Mouse (Mus musculus): ENCODE data around the gene Etv6. TPM values are rescaled to one million over a fixed set of nuclear protein-coding genes. Genes with fewer than 3 reads are reported as not detected.

Etv6 gene
- polyA plus RNA-seq, 1 experiment from 2014 or later = 24.8 TPM

- Histone ChIP-seq H3K36me3 (ENCODE audit: inconsistent target) (peaks cover 53% of the 10 kb centered on the region), H3K27ac (no peak overlapping the region), H3K4me3 (ENCODE audit: inconsistent target) (no peak overlapping the region), H3K79me2 (ENCODE audit: inconsistent target) (peaks cover 4% of the 10 kb centered on the region; the same call in 1 of the 2 replicates)
- 85% methylated on average over 6 of the region's 6 CpGs for WGBS (ENCODE audit: missing documents)
Observed at GRCm38 (mm10) chr6:134262911-134263607, 227.6 kb downstream of the Etv6 start.

GRCm38 (mm10) chr6:134273884-134274283 lies 238.4 kb downstream of the Etv6 start:
- Histone ChIP-seq H3K4me3 (ENCODE audit: inconsistent target) (no peak overlapping the region), H3K27ac (no peak overlapping the region), H3K36me3 (ENCODE audit: inconsistent target) (peaks cover 14% of the 10 kb centered on the region; the same call in 1 of the 2 replicates), H3K79me2 (ENCODE audit: inconsistent target) (no peaks in the 10 kb centered on the region)
- WGBS (ENCODE audit: missing documents) = 86% methylated on average over 2 of the region's 2 CpGs

- Histone ChIP-seq H3K27ac (no peak overlapping the region), H3K4me3 (ENCODE audit: inconsistent target) (no peak overlapping the region), H3K79me2 (ENCODE audit: inconsistent target) (no peaks in the 10 kb centered on the region), H3K36me3 (ENCODE audit: inconsistent target) (no peaks in the 10 kb centered on the region)
- WGBS (ENCODE audit: missing documents) = 60% methylated on average over 2 of the region's 2 CpGs
Observed at GRCm38 (mm10) chr6:134276954-134277353, 241.5 kb downstream of the Etv6 start.

GRCm38 (mm10) chr6:134282095-134282494 lies 246.6 kb downstream of the Etv6 start:
- WGBS (ENCODE audit: missing documents) = 92% methylated on average over 3 of the region's 3 CpGs
- Histone ChIP-seq H3K4me3 (ENCODE audit: inconsistent target) (no peak overlapping the region), H3K36me3 (ENCODE audit: inconsistent target) (no peaks in the 10 kb centered on the region), H3K27ac (no peak overlapping the region), H3K79me2 (ENCODE audit: inconsistent target) (no peaks in the 10 kb centered on the region)

GRCm38 (mm10) chr6:134291823-134292222 lies 256.3 kb downstream of the Etv6 start:
- Histone ChIP-seq H3K27ac (no peak overlapping the region), H3K79me2 (ENCODE audit: inconsistent target) (no peaks in the 10 kb centered on the region), H3K36me3 (ENCODE audit: inconsistent target) (no peaks in the 10 kb centered on the region), H3K4me3 (ENCODE audit: inconsistent target) (no peak overlapping the region)
- 14% methylated on average over 3 of the region's 3 CpGs for WGBS (ENCODE audit: missing documents)

GRCm38 (mm10) chr6:134292404-134292803 lies 256.9 kb downstream of the Etv6 start:
- Histone ChIP-seq H3K36me3 (ENCODE audit: inconsistent target) (no peaks in the 10 kb centered on the region), H3K4me3 (ENCODE audit: inconsistent target) (no peak overlapping the region), H3K79me2 (ENCODE audit: inconsistent target) (no peaks in the 10 kb centered on the region), H3K27ac (no peak overlapping the region)
- 94% methylated on average over 5 of the region's 5 CpGs for WGBS (ENCODE audit: missing documents)

GRCm38 (mm10) chr6:134293615-134294508 lies 258.4 kb downstream of the Etv6 start:
- Histone ChIP-seq H3K36me3 (ENCODE audit: inconsistent target) (no peaks in the 10 kb centered on the region), H3K4me3 (ENCODE audit: inconsistent target) (no peak overlapping the region), H3K27ac (no peak overlapping the region), H3K79me2 (ENCODE audit: inconsistent target) (no peaks in the 10 kb centered on the region)
- 82% methylated on average over 9 of the region's 9 CpGs for WGBS (ENCODE audit: missing documents)

GRCm38 (mm10) chr6:134297884-134298619 lies 262.6 kb downstream of the Etv6 start:
- 96% methylated on average over 12 of the region's 13 CpGs for whole genome bisulfite sequencing (ENCODE audit: missing documents)
- no peaks in the 10 kb centered on the region for H3K79me2 ChIP-seq (ENCODE audit: inconsistent target)
- no peaks in the 10 kb centered on the region for H3K36me3 ChIP-seq (ENCODE audit: inconsistent target)
- H3K4me3 ChIP-seq (ENCODE audit: inconsistent target) = no peak overlapping the region
- no peak overlapping the region for H3K27ac ChIP-seq

- 94% methylated on average over 1 of the region's 1 CpGs for WGBS (ENCODE audit: missing documents)
- H3K27ac ChIP-seq = no peak overlapping the region
Observed at GRCm38 (mm10) chr6:134301951-134302350, 266.5 kb downstream of the Etv6 start.

GRCm38 (mm10) chr6:134311346-134311745 lies 275.8 kb downstream of the Etv6 start:
- WGBS (ENCODE audit: missing documents) = 88% methylated on average over 4 of the region's 4 CpGs
- Histone ChIP-seq H3K4me3 (ENCODE audit: inconsistent target) (no peak overlapping the region), H3K36me3 (ENCODE audit: inconsistent target) (no peaks in the 10 kb centered on the region), H3K79me2 (ENCODE audit: inconsistent target) (no peaks in the 10 kb centered on the region), H3K27ac (no peak overlapping the region)

More at GRCm38 (mm10) chr6:134301951-134302350, 266.5 kb downstream of the Etv6 start:
- H3K36me3 ChIP-seq (ENCODE audit: inconsistent target) = no peaks in the 10 kb centered on the region
- no peaks in the 10 kb centered on the region for H3K79me2 ChIP-seq (ENCODE audit: inconsistent target)
- H3K4me3 ChIP-seq (ENCODE audit: inconsistent target) = no peak overlapping the region

GRCm38 (mm10) chr6:134312571-134312970 lies 277.1 kb downstream of the Etv6 start:
- WGBS (ENCODE audit: missing documents) = 94% methylated on average over 8 of the region's 8 CpGs
- Histone ChIP-seq H3K36me3 (ENCODE audit: inconsistent target) (no peaks in the 10 kb centered on the region), H3K27ac (no peak overlapping the region), H3K4me3 (ENCODE audit: inconsistent target) (no peak overlapping the region), H3K79me2 (ENCODE audit: inconsistent target) (no peaks in the 10 kb centered on the region)

- Histone ChIP-seq H3K79me2 (ENCODE audit: inconsistent target) (no peaks in the 10 kb centered on the region), H3K36me3 (ENCODE audit: inconsistent target) (no peaks in the 10 kb centered on the region), H3K27ac (no peak overlapping the region), H3K4me3 (ENCODE audit: inconsistent target) (no peak overlapping the region)
- 95% methylated on average over 13 of the region's 13 CpGs for WGBS (ENCODE audit: missing documents)
Observed at GRCm38 (mm10) chr6:134317371-134317770, 281.9 kb downstream of the Etv6 start.
